Mouse (Mus musculus): Measurements from ENCODE around the gene Phox2a. TPM values are rescaled to one million over a fixed set of nuclear protein-coding genes. Genes with fewer than 3 reads are reported as not detected.

The Phox2a gene
- not detected for total RNA-seq (2021)

- DNase-seq (ENCODE audit: low spot score in 2 of 2): no peak
- intact Hi-C loops (cut with DNase I): no loop called here
These were observed at the start of gene Phox2a for GRCm38 (mm10) chr7:101817861-101818401. TSS of gene Phox2a (plus strand) at chr7:101818313.

GRCm38 (mm10) chr7:101770051-101770450 lies 48.1 kb upstream of the Phox2a start:
- DNase-seq (ENCODE audit: low spot score in 2 of 2): peak; percentile 46 to 54
- intact Hi-C loops (cut with DNase I): no loop called here

GRCm38 (mm10) chr7:101771604-101772003 lies 46.5 kb upstream of the Phox2a start:
- intact Hi-C loops (cut with DNase I): no loop called here
- DNase-seq (ENCODE audit: low spot score in 2 of 2): no peak

GRCm38 (mm10) chr7:101772687-101773086 lies 45.4 kb upstream of the Phox2a start:
- intact Hi-C loops (cut with DNase I): no loop called here
- DNase-seq (ENCODE audit: low spot score in 2 of 2): peak in 1 of 2 experiments; percentile 43

- DNase-seq (ENCODE audit: low spot score in 2 of 2): no peak
- intact Hi-C loops (cut with DNase I): no loop called here
These were observed 41.1 kb upstream of the Phox2a start for GRCm38 (mm10) chr7:101777053-101777452.

GRCm38 (mm10) chr7:101820295-101821030 lies 2.4 kb downstream of the Phox2a start:
- DNase-seq (ENCODE audit: low spot score in 2 of 2): no peak
- intact Hi-C loops (cut with DNase I): no loop called here

- intact Hi-C loops (cut with DNase I): no loop called here
- no peak for DNase-seq (ENCODE audit: low spot score in 2 of 2)
These were observed 3.7 kb downstream of the Phox2a start for GRCm38 (mm10) chr7:101821571-101822501.

GRCm38 (mm10) chr7:101822836-101823757 lies 5.0 kb downstream of the Phox2a start:
- no peak for DNase-seq (ENCODE audit: low spot score in 2 of 2)
- intact Hi-C loops (cut with DNase I): no loop called here

GRCm38 (mm10) chr7:101823758-101824630 lies 5.9 kb downstream of the Phox2a start:
- DNase-seq (ENCODE audit: low spot score in 2 of 2): no peak
- intact Hi-C loops (cut with DNase I): no loop called here

GRCm38 (mm10) chr7:101830373-101830772 lies 12.3 kb downstream of the Phox2a start:
- DNase-seq (ENCODE audit: low spot score in 2 of 2): no peak
- intact Hi-C loops (cut with DNase I): no loop called here

- intact Hi-C loops (cut with DNase I): no loop called here
- DNase-seq (ENCODE audit: low spot score in 2 of 2): no peak
These were observed 13.3 kb downstream of the Phox2a start for GRCm38 (mm10) chr7:101831437-101831836.

GRCm38 (mm10) chr7:101832372-101832771 lies 14.3 kb downstream of the Phox2a start:
- DNase-seq (ENCODE audit: low spot score in 2 of 2): no peak
- intact Hi-C loops (cut with DNase I): no loop called here

- no peak for DNase-seq (ENCODE audit: low spot score in 2 of 2)
- intact Hi-C loops (cut with DNase I): no loop called here
These were observed 15.2 kb downstream of the Phox2a start for GRCm38 (mm10) chr7:101833352-101833751.

- intact Hi-C loops (cut with DNase I): no loop called here
- DNase-seq (ENCODE audit: low spot score in 2 of 2): no peak
These were observed 15.9 kb downstream of the Phox2a start for GRCm38 (mm10) chr7:101833916-101834584.

GRCm38 (mm10) chr7:101834903-101835302 lies 16.8 kb downstream of the Phox2a start:
- intact Hi-C loops (cut with DNase I): loop anchor here (5.0 kb wide), 3 partner anchors 47 to 158 kb away; no protein-coding TSS in a partner anchor

GRCm38 (mm10) chr7:101835457-101836109 lies 17.5 kb downstream of the Phox2a start:
- DNase-seq (ENCODE audit: low spot score in 2 of 2): peak in 1 of 2 experiments; percentile 44
- intact Hi-C loops (cut with DNase I): loop anchor here (5.0 kb wide), 3 partner anchors 47 to 158 kb away; no protein-coding TSS in a partner anchor

More at GRCm38 (mm10) chr7:101834903-101835302, 16.8 kb downstream of the Phox2a start:
- no peak for DNase-seq (ENCODE audit: low spot score in 2 of 2)
